Mouse (Mus musculus) midbrain, embryonic 14.5 days (tissue): ENCODE measurements around the gene Pgap3. TPM values are rescaled to one million over a fixed set of nuclear protein-coding genes. Genes with fewer than 3 reads are reported as not detected.

Source experiments
- ATAC-seq: fragments of 200-750 bp; cut with Nextera tagmentation; 2 replicates; pipeline ENCODE4 v1.8.0; 2017; ENCODE audit warnings: moderate number of reproducible peaks, moderate library complexity; ENCODE audit not compliant: low FRiP score, low TSS enrichment
- DNase-seq: peaks from one replicate; pipeline ENCODE4 v3.0.0-alpha.2; 2015
- H3K27ac ChIP-seq: fragments of 300-500 bp; sonication (generic); replicated peaks from 2 replicates; pipeline ENCODE4 v1.5.1; 2014; ENCODE audit warnings: mild to moderate bottlenecking, low read depth, low read length, moderate library complexity
- H3K27me3 ChIP-seq: fragments of 300-500 bp; sonication (generic); 2 replicates; pipeline ENCODE4 v1.6.1; 2014; ENCODE audit warnings: low read length, control low read depth, mixed read lengths; ENCODE audit not compliant: control insufficient read depth, insufficient read depth
- H3K36me3 ChIP-seq: fragments of 300-500 bp; sonication (generic); 2 replicates; pipeline ENCODE4 v1.6.1; 2014; ENCODE audit warnings: low read length, control low read depth; ENCODE audit not compliant: control insufficient read depth, insufficient read depth
- H3K4me1 ChIP-seq: fragments of 300-500 bp; sonication (generic); 2 replicates; pipeline ENCODE4 v1.6.1; 2014; ENCODE audit warnings: mild to moderate bottlenecking, antibody characterized with exemption, low read length, control low read depth; ENCODE audit not compliant: control insufficient read depth, insufficient read depth
- H3K4me2 ChIP-seq: fragments of 300-500 bp; sonication (generic); 2 replicates; pipeline ENCODE4 v1.6.1; 2014; ENCODE audit warnings: mild to moderate bottlenecking, low read length, moderate library complexity
- H3K4me3 ChIP-seq: fragments of 300-500 bp; sonication (generic); replicated peaks from 2 replicates; pipeline ENCODE4 v1.5.1; 2014; ENCODE audit warnings: low read depth, low read length
- H3K9ac ChIP-seq: fragments of 300-500 bp; sonication (generic); replicated peaks from 2 replicates; pipeline ENCODE4 v1.6.1; 2014; ENCODE audit warnings: mild to moderate bottlenecking, low read length, moderate library complexity
- H3K9me3 ChIP-seq: fragments of 300-500 bp; sonication (generic); 2 replicates; pipeline ENCODE4 v1.6.1; 2016; ENCODE audit warnings: low read length, control low read depth, mixed read lengths; ENCODE audit not compliant: control insufficient read depth
- WGBS: fragments of 180-500 bp; shearing (Covaris S2); extraction: QIAGEN DNeasy Blood & Tissue Kit; methylation state at CpG from one replicate; pipeline ENCODE4 v1.1.7; 2014; 5-methylcytosine and 5-hydroxymethylcytosine counted together
- polyA plus RNA-seq: library from polyadenylated mRNA; unstranded; fragments of >200 nt; fragmentation: Nextera tagmentation; extraction: Ambion mirVana; gene quantifications from 2 replicates; pipeline ENCODE4 v1.2.1, GENCODE M21; 2014

The Pgap3 gene
- polyA plus RNA-seq, 1 experiment from 2014 or later, result 6.4 TPM

- H3K27me3 ChIP-seq, result peaks cover 20% of the 10 kb centered on the region; the same call in 1 of the 2 replicates
- WGBS, result 84% methylated on average over 10 of the region's 10 CpGs
- H3K9me3 ChIP-seq, result no peaks in the 10 kb centered on the region
- DNase-seq (no peak), ATAC-seq (no peak)
- H3K36me3 ChIP-seq, result no peaks in the 10 kb centered on the region
- H3K4me3 ChIP-seq, result no peak overlapping the region
- H3K27ac ChIP-seq, result no peak overlapping the region
- no peaks in the 10 kb centered on the region; the same call in 1 of the 2 replicates for H3K4me1 ChIP-seq
- no peak overlapping the region for H3K4me2 ChIP-seq
- H3K9ac ChIP-seq, result no peak overlapping the region
Observed at GRCm38 (mm10) chr11:98388282-98388681, 12.0 kb downstream of the Pgap3 start.

- WGBS, result 60% methylated on average over 14 of the region's 14 CpGs
- H3K4me3 ChIP-seq, result no peak overlapping the region
- H3K27me3 ChIP-seq, result peaks cover 20% of the 10 kb centered on the region; the same call in 1 of the 2 replicates
- DNase-seq (no peak), ATAC-seq (no peak)
- no peak overlapping the region for H3K27ac ChIP-seq
- no peak overlapping the region for H3K9ac ChIP-seq
- H3K4me1 ChIP-seq, result no peaks in the 10 kb centered on the region
- H3K36me3 ChIP-seq, result no peaks in the 10 kb centered on the region
- no peak overlapping the region for H3K4me2 ChIP-seq
- no peaks in the 10 kb centered on the region for H3K9me3 ChIP-seq
Observed at GRCm38 (mm10) chr11:98387056-98387577, 13.2 kb downstream of the Pgap3 start.

GRCm38 (mm10) chr11:98386596-98386995 is 13.7 kb downstream of the Pgap3 start:
- DNase-seq (peak; percentile 33), ATAC-seq (no peak)
- Histone ChIP-seq H3K4me3 (no peak overlapping the region), H3K9me3 (no peaks in the 10 kb centered on the region), H3K27ac (no peak overlapping the region), H3K4me2 (peak overlapping the region; percentile 21; the same call in 1 of the 2 replicates), H3K4me1 (no peaks in the 10 kb centered on the region), H3K9ac (no peak overlapping the region), H3K36me3 (no peaks in the 10 kb centered on the region), H3K27me3 (peaks cover 20% of the 10 kb centered on the region; the same call in 1 of the 2 replicates)
- WGBS, result 18% methylated on average over 24 of the region's 24 CpGs

- H3K36me3 ChIP-seq, result peaks cover under 1% of the 10 kb centered on the region; the same call in 1 of the 2 replicates
- no peak within 1 kb of the TSS for H3K4me3 ChIP-seq
- H3K4me1 ChIP-seq, result no peaks in the 10 kb centered on the region
- no peak within 1 kb of the TSS for H3K9ac ChIP-seq
- DNase-seq (no peak), ATAC-seq (no peak)
- peaks cover 20% of the 10 kb centered on the region; the same call in 1 of the 2 replicates for H3K27me3 ChIP-seq
- peak within 1 kb of the TSS; percentile 21; the same call in 1 of the 2 replicates for H3K4me2 ChIP-seq
- 55% methylated on average over 25 of the region's 25 CpGs for WGBS
- H3K9me3 ChIP-seq, result no peaks in the 10 kb centered on the region
- H3K27ac ChIP-seq, result no peak within 1 kb of the TSS
Observed at GRCm38 (mm10) chr11:98385638-98386585, 14.4 kb downstream of the Pgap3 start, which contains the start of gene Pnmt. Gene Pnmt, plus strand, starts transcription at chr11:98386450.

GRCm38 (mm10) chr11:98384721-98385637 is 15.3 kb downstream of the Pgap3 start:
- peaks cover 20% of the 10 kb centered on the region; the same call in 1 of the 2 replicates for H3K27me3 ChIP-seq
- no peak overlapping the region for H3K4me3 ChIP-seq
- H3K4me1 ChIP-seq, result no peaks in the 10 kb centered on the region
- ATAC-seq (no peak), DNase-seq (no peak)
- H3K27ac ChIP-seq, result no peak overlapping the region
- no peak overlapping the region for H3K4me2 ChIP-seq
- H3K9me3 ChIP-seq, result no peaks in the 10 kb centered on the region
- WGBS, result 61% methylated on average over 8 of the region's 8 CpGs
- peaks cover 10% of the 10 kb centered on the region for H3K36me3 ChIP-seq
- no peak overlapping the region for H3K9ac ChIP-seq

- no peak for ATAC-seq
- WGBS, result 70% methylated on average over 20 of the region's 20 CpGs
- no peak overlapping the region for H3K9ac ChIP-seq
- no peaks in the 10 kb centered on the region for H3K4me1 ChIP-seq
- DNase-seq, result no peak
- H3K27ac ChIP-seq, result no peak overlapping the region
- H3K4me3 ChIP-seq, result no peak overlapping the region
- H3K4me2 ChIP-seq, result no peak overlapping the region
- peaks cover 17% of the 10 kb centered on the region for H3K36me3 ChIP-seq
- H3K27me3 ChIP-seq, result peaks cover 20% of the 10 kb centered on the region; the same call in 1 of the 2 replicates
- H3K9me3 ChIP-seq, result no peaks in the 10 kb centered on the region
Observed at GRCm38 (mm10) chr11:98384216-98384615, 16.1 kb downstream of the Pgap3 start.

- H3K36me3 ChIP-seq, result peaks cover 25% of the 10 kb centered on the region
- no peak within 1 kb of the TSS for H3K4me3 ChIP-seq
- H3K4me2 ChIP-seq, result no peak within 1 kb of the TSS
- H3K9ac ChIP-seq, result no peak within 1 kb of the TSS
- H3K27me3 ChIP-seq, result peaks cover 20% of the 10 kb centered on the region; the same call in 1 of the 2 replicates
- ATAC-seq (no peak), DNase-seq (no peak)
- H3K4me1 ChIP-seq, result no peaks in the 10 kb centered on the region
- H3K9me3 ChIP-seq, result no peaks in the 10 kb centered on the region
- no peak within 1 kb of the TSS for H3K27ac ChIP-seq
- WGBS, result 68% methylated on average over 14 of the region's 14 CpGs
Observed at GRCm38 (mm10) chr11:98383261-98384030, 16.8 kb downstream of the Pgap3 start, which contains the start of gene Tcap. Gene Tcap, plus strand, starts transcription at chr11:98383811.
